Comparison of ENCODE assay signal across 22 mouse cellular contexts in the genomic region with DNA sequence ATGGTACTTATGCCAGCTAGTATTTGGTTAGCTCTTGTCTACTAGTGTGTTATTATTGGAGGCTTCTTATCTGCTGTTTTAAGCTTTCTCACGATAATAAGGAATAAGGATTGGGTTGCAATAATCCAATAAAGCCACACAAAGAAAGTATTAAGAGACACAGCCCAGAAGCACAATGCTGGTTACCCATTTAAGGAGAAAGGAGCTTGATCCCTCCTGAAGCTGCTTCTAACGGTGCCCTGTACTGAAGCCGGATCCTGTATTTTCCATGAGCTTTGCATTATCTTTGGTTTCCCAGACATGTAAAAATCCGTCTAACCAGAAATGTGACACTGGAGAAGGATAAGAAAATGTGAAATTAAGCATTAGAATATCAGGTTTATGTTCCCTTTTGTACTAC.
DNase-seq lines count a peak whose midpoint lies in the region; ATAC-seq and TF ChIP-seq lines count a peak whose summit lies in the region.
"Had no signal": no experiment of that assay in that cellular context is flagged by ENCODE, and none has a peak within 500 bp of the region (broad histone marks: within the 10 kb centered on the region; RNA-seq: fewer than 3 reads in every experiment).

No protein-coding gene starts in this region.

- H3K27ac ChIP-seq in midbrain, embryonic 12.5 days (replicated peaks), result no peak overlapping the region
- H3K27ac ChIP-seq in midbrain, embryonic 16.5 days (ENCODE audit: low read length), result no peak overlapping the region
- H3K27ac ChIP-seq in embryonic facial prominence, embryonic 14.5 days (replicated peaks; ENCODE audit: low read depth, low read length), result no peak overlapping the region
- H3K27ac ChIP-seq: embryonic facial prominence, embryonic 13.5 days; forebrain, embryonic 10.5 days; forebrain, embryonic 13.5 days; heart, adult 2 months; heart, embryonic 10.5 days; hindbrain, embryonic 12.5 days; hindbrain, embryonic 15.5 days had no signal

- peak; percentile 47; the same call in 1 of the 2 replicates for ATAC-seq in midbrain, embryonic 12.5 days (ENCODE audit: low FRiP score, low read depth)
- no peak for ATAC-seq in midbrain, embryonic 16.5 days
- peak; percentile 83; the same call in 1 of the 2 replicates for ATAC-seq in embryonic facial prominence, embryonic 14.5 days (ENCODE audit: low read depth)
- ATAC-seq: CD4-positive, CD25-positive, alpha-beta regulatory T cell, adult 4 months; forebrain, embryonic 13.5 days; forebrain, embryonic 16.5 days had no signal

- H3K36me3 ChIP-seq in midbrain, embryonic 12.5 days, result no peaks in the 10 kb centered on the region
- no peaks in the 10 kb centered on the region for H3K36me3 ChIP-seq in midbrain, embryonic 16.5 days (ENCODE audit: control insufficient read depth, insufficient read depth, low read length)
- no peaks in the 10 kb centered on the region for H3K36me3 ChIP-seq in embryonic facial prominence, embryonic 14.5 days (ENCODE audit: control insufficient read depth, insufficient read depth, low read length)
- H3K36me3 ChIP-seq: embryonic facial prominence, embryonic 13.5 days; forebrain, embryonic 10.5 days; heart, embryonic 10.5 days; hindbrain, embryonic 15.5 days had no signal

- no peaks in the 10 kb centered on the region for H3K9me3 ChIP-seq in midbrain, embryonic 12.5 days
- H3K9me3 ChIP-seq in midbrain, embryonic 16.5 days (replicated peaks; ENCODE audit: control insufficient read depth, low read length, poor library complexity, severe bottlenecking), result no peaks in the 10 kb centered on the region
- no peaks in the 10 kb centered on the region for H3K9me3 ChIP-seq in embryonic facial prominence, embryonic 14.5 days (ENCODE audit: control insufficient read depth, low read length)
- H3K9me3 ChIP-seq: embryonic facial prominence, embryonic 13.5 days; forebrain, embryonic 10.5 days; forebrain, embryonic 13.5 days; heart, embryonic 10.5 days; hindbrain, embryonic 12.5 days; hindbrain, embryonic 15.5 days had no signal

- H3K27me3 ChIP-seq in midbrain, embryonic 12.5 days, result peaks cover 6% of the 10 kb centered on the region; the same call in 1 of the 2 replicates
- H3K27me3 ChIP-seq in midbrain, embryonic 16.5 days (ENCODE audit: control insufficient read depth, insufficient read depth, low read depth, low read length), result no peaks in the 10 kb centered on the region
- H3K27me3 ChIP-seq in embryonic facial prominence, embryonic 14.5 days (replicated peaks; ENCODE audit: control insufficient read depth, insufficient read depth, low read length), result no peaks in the 10 kb centered on the region
- H3K27me3 ChIP-seq: embryonic facial prominence, embryonic 13.5 days; forebrain, embryonic 13.5 days; hindbrain, embryonic 12.5 days; hindbrain, embryonic 15.5 days had no signal

- WGBS in midbrain, embryonic 12.5 days, result 8% methylated on average over 4 of the region's 4 CpGs
- 22% methylated on average over 4 of the region's 4 CpGs for whole genome bisulfite sequencing in midbrain, embryonic 16.5 days
- WGBS in embryonic facial prominence, embryonic 14.5 days, result 44% methylated on average over 4 of the region's 4 CpGs

- DNase-seq in brain, embryonic 14.5 days (ENCODE audit: low read depth), result peak; percentile 58
- peak; percentile 56 for DNase-seq in embryonic facial prominence, embryonic 14.5 days (ENCODE audit: low spot score)
- DNase-seq in right cerebral cortex, postnatal 25 days, result no peak
- DNase-seq in ovary, postnatal 14 days (ENCODE audit: low spot score), result no peak
- DNase-seq: adrenal gland, adult 2 months; adrenal gland, postnatal 14 days; cerebellum, adult 11-12 months; cerebellum, adult 8-10 months; cerebellum, postnatal 10 days; gastrocnemius, postnatal 10 days; gastrocnemius, postnatal 36 days; heart, adult 2 months had no signal

- H3K4me2 ChIP-seq in midbrain, embryonic 12.5 days (replicated peaks), result no peak overlapping the region
- no peak overlapping the region for H3K4me2 ChIP-seq in midbrain, embryonic 16.5 days (ENCODE audit: low read length)
- no peak overlapping the region for H3K4me2 ChIP-seq in embryonic facial prominence, embryonic 14.5 days (ENCODE audit: low read depth, low read length)
- H3K4me2 ChIP-seq: embryonic facial prominence, embryonic 13.5 days; forebrain, embryonic 13.5 days; hindbrain, embryonic 12.5 days; hindbrain, embryonic 15.5 days had no signal

- H3K4me3 ChIP-seq in midbrain, embryonic 12.5 days, result no peak overlapping the region
- H3K4me3 ChIP-seq in midbrain, embryonic 16.5 days (ENCODE audit: low read depth, low read length), result no peak overlapping the region
- H3K4me3 ChIP-seq in embryonic facial prominence, embryonic 14.5 days (ENCODE audit: low read depth, low read length), result no peak overlapping the region
- H3K4me3 ChIP-seq: embryonic facial prominence, embryonic 13.5 days; forebrain, embryonic 10.5 days; forebrain, embryonic 13.5 days; heart, adult 2 months; heart, embryonic 10.5 days; hindbrain, embryonic 12.5 days; hindbrain, embryonic 15.5 days had no signal

- no peak for TF ChIP-seq CTCF in brain, embryonic 14.5 days (IDR thresholded peaks at IDR 0.05; ENCODE audit: borderline replicate concordance, extremely low read depth, insufficient read depth, insufficient read length)

- H3K9ac ChIP-seq in midbrain, embryonic 12.5 days (replicated peaks), result no peak overlapping the region
- no peak overlapping the region for H3K9ac ChIP-seq in midbrain, embryonic 16.5 days (ENCODE audit: low read depth, low read length)
- H3K9ac ChIP-seq in embryonic facial prominence, embryonic 14.5 days (ENCODE audit: low read depth, low read length), result no peak overlapping the region
- H3K9ac ChIP-seq: embryonic facial prominence, embryonic 13.5 days; forebrain, embryonic 13.5 days; hindbrain, embryonic 12.5 days; hindbrain, embryonic 15.5 days had no signal

- TF ChIP-seq POLR2A in brain, embryonic 14.5 days (IDR thresholded peaks at IDR 0.05; ENCODE audit: borderline replicate concordance, extremely low read depth, insufficient read depth, insufficient read length, poor library complexity, severe bottlenecking), result no peak

- 0 out of 2 replicates have a peak, but pooled peaks cover 4% of the 10 kb centered on the region for H3K4me1 ChIP-seq in midbrain, embryonic 12.5 days
- H3K4me1 ChIP-seq in midbrain, embryonic 16.5 days (ENCODE audit: control insufficient read depth, insufficient read depth, low read length), result peaks cover 10% of the 10 kb centered on the region; the same call in 1 of the 2 replicates
- H3K4me1 ChIP-seq in embryonic facial prominence, embryonic 14.5 days (ENCODE audit: control insufficient read depth, insufficient read depth, low read length), result no peaks in the 10 kb centered on the region
- H3K4me1 ChIP-seq: embryonic facial prominence, embryonic 13.5 days; heart, embryonic 10.5 days; hindbrain, embryonic 12.5 days had no signal

Comparison
In these comparisons a context has a peak if more than half of its experiments do, and no peak if none do; other contexts are left out.
1. DNase-seq: peak in brain, embryonic 14.5 days (single experiment) and embryonic facial prominence, embryonic 14.5 days (single experiment); none in right cerebral cortex, postnatal 25 days (single experiment) and ovary, postnatal 14 days (single experiment).